Mouse (Mus musculus) midbrain, postnatal 0 days (tissue): ENCODE measurements around the gene Mvd. TPM values are rescaled to one million over a fixed set of nuclear protein-coding genes. Genes with fewer than 3 reads are reported as not detected.
A peak's percentile ranks its signal among the peaks of the same experiment; 100 is the strongest.

ENCODE experiments used
- ATAC-seq: fragments of 200-750 bp; cut with Nextera tagmentation; 2 replicates; pipeline ENCODE4 v1.8.0; 2017; ENCODE audit warnings: moderate number of reproducible peaks, mild to moderate bottlenecking, moderate TSS enrichment, moderate library complexity; ENCODE audit not compliant: low FRiP score
- DNase-seq: peaks from one replicate; pipeline ENCODE4 v3.0.0-alpha.2; 2015; ENCODE audit warnings: low spot score
- H3K27ac ChIP-seq: fragments of 300-500 bp; sonication (generic); 2 replicates; pipeline ENCODE4 v1.5.1; 2014; ENCODE audit warnings: low read depth, mild to moderate bottlenecking, low read length, mixed read lengths
- H3K27me3 ChIP-seq: fragments of 300-500 bp; sonication (generic); 2 replicates; pipeline ENCODE4 v1.6.1; 2014; ENCODE audit warnings: low read length, control low read depth, mixed read lengths; ENCODE audit not compliant: insufficient read depth
- H3K36me3 ChIP-seq: fragments of 300-500 bp; sonication (generic); 2 replicates; pipeline ENCODE4 v1.6.1; 2014; ENCODE audit warnings: low read length, control low read depth, mixed read lengths; ENCODE audit not compliant: insufficient read depth
- H3K4me1 ChIP-seq: fragments of 300-500 bp; sonication (generic); 2 replicates; pipeline ENCODE4 v1.6.1; 2014; ENCODE audit warnings: mild to moderate bottlenecking, control low read depth, antibody characterized with exemption, low read length, mixed read lengths; ENCODE audit not compliant: insufficient read depth
- H3K4me2 ChIP-seq: fragments of 300-500 bp; sonication (generic); 2 replicates; pipeline ENCODE4 v1.6.1; 2014; ENCODE audit warnings: low read depth, mild to moderate bottlenecking, low read length, mixed read lengths; ENCODE audit not compliant: poor library complexity, severe bottlenecking
- H3K4me3 ChIP-seq: fragments of 300-500 bp; sonication (generic); 2 replicates; pipeline ENCODE4 v1.5.1; 2014; ENCODE audit warnings: low read depth, mild to moderate bottlenecking, low read length, moderate library complexity
- H3K9ac ChIP-seq: fragments of 300-500 bp; sonication (generic); replicated peaks from 2 replicates; pipeline ENCODE4 v1.6.1; 2014; ENCODE audit warnings: mild to moderate bottlenecking, low read length, moderate library complexity, mixed read lengths; ENCODE audit not compliant: poor library complexity, severe bottlenecking
- H3K9me3 ChIP-seq: fragments of 300-500 bp; sonication (generic); 2 replicates; pipeline ENCODE4 v1.6.1; 2016; ENCODE audit warnings: low read length, control low read depth
- CTCF ChIP-seq: IDR thresholded peaks from 2 replicates; pipeline ENCODE4 v1.5.1; 2016; ENCODE audit warnings: antibody characterized with exemption, mild to moderate bottlenecking
- WGBS: fragments of 180-500 bp; shearing (Covaris S2); extraction: QIAGEN DNeasy Blood & Tissue Kit; methylation state at CpG from one replicate; pipeline ENCODE4 v1.1.7; 2014; 5-methylcytosine and 5-hydroxymethylcytosine counted together
- microRNA-seq: library from miRNA; unstranded; fragments of <30 nt; microRNA quantifications from one replicate; pipeline ENCODE4, GENCODE M21; 2016; ENCODE audit warnings: borderline number of aligned reads
- polyA plus RNA-seq: library from polyadenylated mRNA; unstranded; fragments of >200 nt; fragmentation: Nextera tagmentation; extraction: Ambion mirVana; gene quantifications from 2 replicates; pipeline ENCODE4 v1.2.1, GENCODE M21; 2015
- total RNA-seq: library from RNA; depleted of rRNA; stranded (reverse); fragments of >200 nt; gene quantifications from 2 replicates; pipeline ENCODE4 v1.2.3, GENCODE M21; 2014; rRNA removed

Mvd gene
- total and polyA plus RNA-seq, 2 experiments from 2014 or later, result 62.1 to 94.5 TPM

DNA sequence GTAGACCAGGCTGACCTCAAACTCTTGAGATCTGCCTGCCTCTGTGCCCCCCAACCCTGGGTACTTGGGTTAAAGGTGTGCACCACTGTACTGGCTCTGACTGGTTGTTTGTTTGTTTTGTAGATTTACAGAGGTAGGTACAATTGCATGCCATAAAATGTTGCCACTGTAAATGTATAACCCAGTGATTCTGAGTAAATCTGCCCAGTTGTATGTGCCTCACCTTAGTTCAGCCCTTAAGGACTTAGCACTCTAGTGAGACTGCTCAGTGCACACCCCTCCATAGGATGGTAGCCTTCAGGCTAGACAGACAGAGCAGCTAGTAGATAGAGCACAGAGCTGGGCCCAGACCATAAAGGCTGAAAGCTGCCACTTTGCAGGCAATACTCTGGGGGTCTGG lies 49.5 kb downstream of the Mvd start:
- H3K9ac ChIP-seq, result no peak overlapping the region
- no peak overlapping the region for H3K4me2 ChIP-seq
- ATAC-seq, result no peak
- no peak overlapping the region for H3K27ac ChIP-seq
- H3K4me3 ChIP-seq, result no peak overlapping the region
- H3K9me3 ChIP-seq, result no peaks in the 10 kb centered on the region
- no peaks in the 10 kb centered on the region for H3K27me3 ChIP-seq
- DNase-seq, result no peak
- no peaks in the 10 kb centered on the region for H3K4me1 ChIP-seq
- TF ChIP-seq CTCF, result no peak
- peaks cover 44% of the 10 kb centered on the region for H3K36me3 ChIP-seq

DNA sequence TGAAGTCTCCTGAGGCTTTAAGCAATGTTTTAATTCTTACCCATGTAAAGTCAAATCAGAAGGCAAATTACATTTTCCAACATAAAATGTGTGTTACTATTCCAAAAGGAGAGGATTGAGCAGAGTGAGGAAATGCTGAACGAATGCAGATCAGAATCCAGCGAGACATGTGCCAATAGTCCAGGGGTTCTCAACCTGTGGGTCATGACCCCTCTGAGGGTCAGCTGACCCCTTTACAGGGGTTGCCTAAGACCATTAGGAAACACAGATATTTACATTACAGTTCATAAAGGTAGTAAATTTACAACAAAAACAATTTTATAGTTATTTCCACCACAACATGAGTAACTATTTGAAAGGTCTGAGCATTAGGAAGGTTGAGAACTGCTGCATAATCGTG lies 52.5 kb downstream of the Mvd start:
- H3K9me3 ChIP-seq, result no peaks in the 10 kb centered on the region
- H3K4me3 ChIP-seq, result no peak overlapping the region
- no peak for TF ChIP-seq CTCF
- no peak overlapping the region for H3K9ac ChIP-seq
- H3K4me1 ChIP-seq, result no peaks in the 10 kb centered on the region
- H3K27me3 ChIP-seq, result no peaks in the 10 kb centered on the region
- H3K36me3 ChIP-seq, result peaks cover 60% of the 10 kb centered on the region
- DNase-seq, result no peak
- WGBS, result 89% methylated on average over 3 of the region's 3 CpGs
- no peak overlapping the region for H3K4me2 ChIP-seq
- no peak overlapping the region for H3K27ac ChIP-seq
- no peak for ATAC-seq

DNA sequence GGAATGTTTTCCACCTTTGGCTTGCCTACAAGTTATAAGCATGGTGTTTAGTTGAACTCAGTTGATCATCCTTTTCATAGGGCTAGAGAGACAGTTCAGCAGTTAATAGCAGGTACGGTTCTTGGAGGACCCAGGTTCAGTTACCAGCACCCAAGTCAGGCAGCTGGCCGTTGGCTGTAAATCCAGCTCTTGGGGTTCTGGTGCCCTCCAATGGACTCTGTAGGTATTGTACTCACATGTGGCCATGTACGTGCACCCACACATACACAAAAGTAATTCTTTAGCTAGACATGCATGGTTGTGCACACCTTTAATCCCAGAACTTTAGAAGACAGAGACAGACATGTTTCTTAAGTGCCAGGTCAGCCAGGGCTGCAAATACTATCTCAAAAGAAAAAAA lies 53.9 kb downstream of the Mvd start:
- peaks cover 64% of the 10 kb centered on the region for H3K36me3 ChIP-seq
- WGBS, result 93% methylated on average over 3 of the region's 3 CpGs
- no peak for DNase-seq

More for the DNA sequence above, 53.9 kb downstream of the Mvd start:
- Histone ChIP-seq H3K9ac (no peak overlapping the region), H3K4me2 (no peak overlapping the region), H3K4me3 (no peak overlapping the region), H3K9me3 (no peaks in the 10 kb centered on the region), H3K27ac (no peak overlapping the region), H3K27me3 (no peaks in the 10 kb centered on the region), H3K4me1 (no peaks in the 10 kb centered on the region)
- peak; percentile 39 for TF ChIP-seq CTCF
- no peak for ATAC-seq

Small RNA genes within 50 kb of the gene (microRNA-seq; reads per million reads assigned to microRNA genes)
- gene Gm24366, result not detected

Other genes with a start within 250 kb of the Mvd start
- gene Zfpm1, start 161.3 kb downstream of the Mvd start, total RNA-seq, result 19.6 and 28.6 TPM in 2 replicates
- gene Zfpm1, start 161.3 kb downstream of the Mvd start, polyA plus RNA-seq, result 1.2 TPM in 2 replicates
- gene Trhr2, start 82.7 kb downstream of the Mvd start, total RNA-seq, result 0.93 and 3.5 TPM in 2 replicates
- 0.15 and 0.37 TPM in 2 replicates for gene Trhr2, start 82.7 kb downstream of the Mvd start, polyA plus RNA-seq
- 29.4 and 41.3 TPM in 2 replicates for gene Zc3h18, start 66.8 kb downstream of the Mvd start, total RNA-seq
- 23.4 and 25.0 TPM in 2 replicates for gene Zc3h18, start 66.8 kb downstream of the Mvd start, polyA plus RNA-seq
- not detected in 2 replicates for gene Il17c, start 21.4 kb downstream of the Mvd start, total RNA-seq
- gene Il17c, start 21.4 kb downstream of the Mvd start, polyA plus RNA-seq, result 0.37 TPM in 1 of 2 replicates, not detected in the other
- 23.1 and 27.7 TPM in 2 replicates for gene Cyba, start 10.5 kb downstream of the Mvd start, total RNA-seq
- 35.6 and 40.4 TPM in 2 replicates for gene Cyba, start 10.5 kb downstream of the Mvd start, polyA plus RNA-seq
- gene Snai3, start 17.3 kb upstream of the Mvd start, total RNA-seq, result not detected in 2 replicates
- not detected in 2 replicates for gene Snai3, start 17.3 kb upstream of the Mvd start, polyA plus RNA-seq
- 26.4 and 40.8 TPM in 2 replicates for gene Rnf166, start 32.6 kb upstream of the Mvd start, total RNA-seq
- 25.1 and 26.5 TPM in 2 replicates for gene Rnf166, start 32.6 kb upstream of the Mvd start, polyA plus RNA-seq
- 37.7 and 52.6 TPM in 2 replicates for gene Ctu2, start 32.7 kb upstream of the Mvd start, total RNA-seq
- 95.0 and 99.5 TPM in 2 replicates for gene Ctu2, start 32.7 kb upstream of the Mvd start, polyA plus RNA-seq
- 10.8 and 14.2 TPM in 2 replicates for gene Piezo1, start 107.9 kb upstream of the Mvd start, total RNA-seq
- 1.3 and 1.8 TPM in 2 replicates for gene Piezo1, start 107.9 kb upstream of the Mvd start, polyA plus RNA-seq
- 9.2 and 15.6 TPM in 2 replicates for gene Cdt1, start 124.6 kb upstream of the Mvd start, total RNA-seq
- 6.4 TPM in 2 replicates for gene Cdt1, start 124.6 kb upstream of the Mvd start, polyA plus RNA-seq
- 83.9 and 97.2 TPM in 2 replicates for gene Aprt, start 133.5 kb upstream of the Mvd start, total RNA-seq
- gene Aprt, start 133.5 kb upstream of the Mvd start, polyA plus RNA-seq, result 157 and 170 TPM in 2 replicates
- 12.1 and 14.6 TPM in 2 replicates for gene Galns, start 168.0 kb upstream of the Mvd start, total RNA-seq
- gene Galns, start 168.0 kb upstream of the Mvd start, polyA plus RNA-seq, result 10.9 and 12.7 TPM in 2 replicates
- 14.1 and 23.2 TPM in 2 replicates for gene Trappc2l, start 168.2 kb upstream of the Mvd start, total RNA-seq
- 135 and 138 TPM in 2 replicates for gene Trappc2l, start 168.2 kb upstream of the Mvd start, polyA plus RNA-seq
- gene Pabpn1l, start 179.3 kb upstream of the Mvd start, total RNA-seq, result not detected in 2 replicates
- gene Pabpn1l, start 179.3 kb upstream of the Mvd start, polyA plus RNA-seq, result not detected in 2 replicates